Mouse (Mus musculus) spleen, adult 2 months (tissue): ENCODE data around the gene Ctf1.

Experiments
- CTCF ChIP-seq: fragments of 200-500 bp; IDR thresholded peaks from 2 replicates; pipeline ENCODE4 v1.5.1; 2011; ENCODE audit warnings: mild to moderate bottlenecking, inconsistent platforms; ENCODE audit not compliant: insufficient read depth, insufficient read length, insufficient replicate concordance; ENCODE audit errors: extremely low read depth
- POLR2A ChIP-seq: fragments of 200-500 bp; IDR thresholded peaks from 2 replicates; pipeline ENCODE4 v1.6.1; 2011; ENCODE audit warnings: low read depth, low read length, inconsistent platforms

DNA sequence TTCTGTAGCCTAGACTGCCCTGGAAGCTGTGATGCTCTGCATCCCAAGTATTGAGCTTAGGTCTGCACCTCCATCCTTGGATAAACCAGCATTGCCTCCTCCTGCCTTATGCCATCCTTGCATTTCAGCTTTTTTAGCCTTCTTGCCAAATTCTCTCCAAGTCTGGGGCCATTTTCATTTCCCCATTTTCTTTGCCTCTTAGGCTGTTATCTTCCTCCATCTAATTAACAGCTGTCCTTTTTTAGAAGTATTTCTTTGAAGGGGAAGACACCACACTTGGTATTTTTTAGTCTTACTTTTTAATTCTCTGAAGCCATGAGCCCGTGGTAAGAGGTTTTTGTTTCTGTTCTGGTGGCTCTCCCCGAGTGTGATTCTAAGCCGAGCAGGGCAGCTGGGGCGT lies 51.1 kb downstream of the Ctf1 start:
- TF ChIP-seq CTCF (no peak), POLR2A (no peak)
